Mouse (Mus musculus): ENCODE data around the gene Saa1.
A peak's percentile ranks its signal among the peaks of the same experiment; 100 is the strongest.

The Saa1 gene

DNA sequence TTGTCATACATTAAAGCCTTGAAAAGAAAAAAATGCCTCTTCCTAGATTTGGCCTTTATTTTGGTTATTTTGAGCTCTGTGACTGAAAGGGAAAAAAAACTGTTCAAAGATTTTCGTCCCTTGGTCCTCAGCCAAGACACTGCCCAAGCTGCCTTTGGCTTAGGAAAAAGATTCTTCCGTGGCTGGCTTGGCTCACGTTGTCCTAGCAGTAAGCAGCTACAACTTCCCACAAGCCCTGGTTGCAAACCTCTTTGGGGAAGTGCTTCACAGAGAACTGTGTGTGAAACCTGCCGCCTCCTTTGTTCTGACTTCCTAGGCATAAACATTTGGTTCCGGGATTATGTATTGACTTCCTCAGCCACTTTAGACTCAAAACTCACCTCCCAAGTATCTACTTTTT lies 25.9 kb downstream of the Saa1 start:
- DNase-seq: no peak

DNA sequence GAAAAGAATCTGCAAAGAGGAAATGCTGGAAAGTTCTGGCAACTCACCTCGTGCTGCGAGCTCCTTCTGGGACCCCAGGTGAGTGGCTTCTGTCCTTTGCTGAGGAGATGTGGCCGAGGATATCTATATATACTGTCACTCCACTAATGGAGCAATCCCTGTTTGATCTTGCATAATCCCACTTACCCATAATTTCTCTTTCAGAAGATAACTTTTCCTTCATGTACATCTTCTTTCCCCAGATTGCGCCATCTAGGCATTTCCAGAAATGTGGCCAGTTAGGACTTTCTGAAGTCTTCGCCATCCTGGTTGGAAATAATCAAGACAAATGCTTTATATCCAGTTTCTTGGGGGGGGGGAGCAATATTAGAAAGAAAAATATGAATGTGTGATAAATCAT lies 27.2 kb downstream of the Saa1 start, which contains the start of gene Saa3:
Gene Saa3 (minus strand): TSS at position 101 of the 400 bp plus-strand sequence.
- DNase-seq: no peak

DNA sequence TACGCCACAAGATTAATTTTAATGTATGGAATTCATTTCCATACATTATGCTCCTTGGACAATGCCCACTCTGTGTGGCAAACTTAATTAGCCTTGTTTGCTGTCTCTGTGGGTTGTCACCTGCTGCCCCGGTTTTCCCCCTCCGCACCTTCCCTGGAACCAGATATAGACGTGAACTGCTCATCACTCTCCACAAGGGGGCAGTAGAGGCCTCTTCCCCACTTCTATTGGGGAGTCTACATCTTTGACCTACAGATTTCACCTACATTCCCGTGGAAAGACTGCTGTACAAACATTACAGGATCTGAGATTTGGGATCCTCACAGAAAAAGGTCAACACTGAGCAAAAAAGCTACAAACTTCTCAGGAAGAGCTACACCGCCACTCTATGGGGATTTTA lies 28.3 kb downstream of the Saa1 start:
- peak; percentile 54 for DNase-seq

DNA sequence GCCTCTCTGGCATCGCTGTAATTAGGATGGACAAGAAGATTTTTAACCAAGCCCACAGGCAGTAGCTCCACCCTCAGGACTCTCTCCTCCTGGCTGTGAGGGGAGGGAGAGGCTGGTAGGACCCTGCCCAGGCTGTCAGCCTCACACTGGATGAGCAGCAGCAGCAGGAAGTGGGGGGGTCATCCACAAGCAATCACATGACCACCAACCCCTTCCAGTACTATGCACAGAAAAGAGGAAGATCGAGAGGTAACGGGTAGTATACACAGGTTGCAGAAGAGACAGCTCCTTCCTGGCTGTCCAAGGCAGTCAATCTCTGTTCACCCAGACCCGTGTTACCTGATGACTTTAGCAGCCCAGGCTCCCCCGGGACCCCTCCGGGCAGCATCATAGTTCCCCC lies 30.5 kb downstream of the Saa1 start:
- no peak for DNase-seq

DNA sequence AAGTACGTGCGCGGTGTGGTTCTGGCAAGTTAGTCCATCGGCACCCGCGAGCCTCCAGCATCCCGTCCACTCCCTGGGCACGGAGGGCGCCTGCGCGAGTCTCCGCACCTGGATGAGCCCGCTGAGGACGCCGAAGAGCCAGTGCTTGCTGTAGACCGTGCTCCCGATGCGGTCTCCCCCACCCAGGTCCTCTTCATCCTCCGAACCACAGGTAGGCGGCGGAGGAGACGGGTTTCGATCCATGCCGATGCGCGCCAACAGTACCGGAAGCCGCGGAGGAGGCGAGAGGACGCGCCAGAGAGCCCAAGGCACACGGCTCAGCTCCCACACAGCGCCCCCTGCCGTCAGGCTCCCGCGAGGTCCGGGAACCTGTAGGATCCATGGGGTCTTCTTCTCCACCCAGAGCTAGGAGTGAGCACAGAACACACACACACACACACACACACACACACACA lies 32.4 kb downstream of the Saa1 start, which contains the start of gene Saal1:
Gene Saal1 (minus strand): TSS at position 291 of the 455 bp plus-strand sequence.
- DNase-seq: peak; percentile 90

DNA sequence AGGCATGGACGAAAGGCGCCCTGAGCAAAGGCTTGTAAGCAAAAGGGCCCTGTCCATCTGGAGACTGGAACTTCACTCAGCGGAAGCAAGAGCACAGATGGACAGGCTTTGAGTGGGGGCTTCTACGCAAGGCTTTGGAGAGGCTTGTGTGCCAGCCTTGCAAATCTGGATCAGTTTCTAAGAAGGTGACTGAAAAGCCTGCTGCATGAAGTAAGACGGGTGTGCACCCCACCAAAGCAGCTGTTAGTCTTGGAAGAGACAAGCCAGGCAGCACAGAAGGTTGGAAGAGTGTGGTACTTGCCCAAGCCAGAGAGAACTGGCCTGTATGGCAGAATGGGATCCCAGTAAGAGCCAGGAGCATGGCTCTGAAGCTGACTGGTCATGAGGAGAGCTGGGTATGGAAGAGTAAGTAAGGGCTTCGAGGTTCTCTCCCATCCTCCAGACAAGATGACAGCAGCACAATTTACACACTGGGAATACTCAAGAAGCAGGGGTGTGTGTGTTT lies 42.2 kb downstream of the Saa1 start:
- no peak for DNase-seq

DNA sequence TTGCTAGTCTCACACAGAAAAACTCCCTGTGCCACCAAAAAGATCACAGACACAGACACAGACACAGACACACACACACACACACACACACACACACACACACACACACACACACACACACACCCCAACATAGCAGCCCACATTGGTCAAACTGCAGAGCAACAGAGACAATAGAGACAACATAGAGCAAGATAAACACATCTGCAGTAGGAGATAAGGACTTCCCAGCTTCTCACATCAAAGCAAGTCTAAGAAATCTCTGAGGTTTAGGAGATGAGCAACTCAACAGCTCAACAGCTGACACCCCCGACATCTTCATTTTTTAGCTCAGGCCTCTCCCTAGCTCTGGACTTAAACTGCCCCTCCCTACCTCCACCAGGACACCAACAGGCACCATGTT lies 46.0 kb downstream of the Saa1 start:
- no peak for DNase-seq

All from right cerebral cortex, postnatal 14 days (tissue).